Mouse (Mus musculus) heart, embryonic 15.5 days (tissue): ENCODE results near the gene Agmat. TPM values are rescaled to one million over a fixed set of nuclear protein-coding genes. Genes with fewer than 3 reads are reported as not detected.
A peak's percentile ranks its signal among the peaks of the same experiment; 100 is the strongest.

Experiments used
- ATAC-seq: fragments of 200-750 bp; cut with Nextera tagmentation; replicated peaks from 2 replicates; pipeline ENCODE4 v1.8.0; 2017; ENCODE audit warnings: low read depth, moderate TSS enrichment; ENCODE audit not compliant: insufficient number of reproducible peaks, insufficient read depth, low FRiP score
- H3K27ac ChIP-seq: fragments of 300-500 bp; sonication (generic); 2 replicates; pipeline ENCODE4 v1.5.1; 2015; ENCODE audit warnings: mild to moderate bottlenecking, inconsistent platforms
- H3K27me3 ChIP-seq: fragments of 300-500 bp; sonication (generic); 2 replicates; pipeline ENCODE4 v1.6.1; 2015; ENCODE audit warnings: inconsistent platforms
- H3K36me3 ChIP-seq: fragments of 300-500 bp; sonication (generic); 2 replicates; pipeline ENCODE4 v1.6.1; 2015; ENCODE audit warnings: mild to moderate bottlenecking, inconsistent platforms
- H3K4me1 ChIP-seq: fragments of 300-500 bp; sonication (generic); replicated peaks from 2 replicates; pipeline ENCODE4 v1.6.1; 2015; ENCODE audit warnings: inconsistent platforms
- H3K4me2 ChIP-seq: fragments of 300-500 bp; sonication (generic); 2 replicates; pipeline ENCODE4 v1.6.1; 2015; ENCODE audit warnings: inconsistent platforms, mild to moderate bottlenecking, moderate library complexity
- H3K4me3 ChIP-seq: fragments of 300-500 bp; sonication (generic); 2 replicates; pipeline ENCODE4 v1.5.1; 2015; ENCODE audit warnings: mild to moderate bottlenecking, inconsistent platforms
- H3K9ac ChIP-seq: fragments of 300-500 bp; sonication (generic); 2 replicates; pipeline ENCODE4 v1.6.1; 2015; ENCODE audit warnings: mild to moderate bottlenecking, inconsistent platforms
- H3K9me3 ChIP-seq: fragments of 300-500 bp; sonication (generic); replicated peaks from 2 replicates; pipeline ENCODE4 v1.6.1; 2016; ENCODE audit warnings: inconsistent platforms
- WGBS: fragments of 180-500 bp; shearing (Covaris S2); methylation state at CpG from one replicate; pipeline ENCODE4 v1.1.7; 2015; ENCODE audit warnings: mixed read lengths; 5-methylcytosine and 5-hydroxymethylcytosine counted together
- polyA plus RNA-seq: library from polyadenylated mRNA; unstranded; fragments of >200 nt; fragmentation: Nextera tagmentation; extraction: Ambion mirVana; gene quantifications from 2 replicates; pipeline ENCODE4 v1.2.1, GENCODE M21; 2015

Gene Agmat
- polyA plus RNA-seq, 1 experiment from 2014 or later = 0.57 TPM

DNA sequence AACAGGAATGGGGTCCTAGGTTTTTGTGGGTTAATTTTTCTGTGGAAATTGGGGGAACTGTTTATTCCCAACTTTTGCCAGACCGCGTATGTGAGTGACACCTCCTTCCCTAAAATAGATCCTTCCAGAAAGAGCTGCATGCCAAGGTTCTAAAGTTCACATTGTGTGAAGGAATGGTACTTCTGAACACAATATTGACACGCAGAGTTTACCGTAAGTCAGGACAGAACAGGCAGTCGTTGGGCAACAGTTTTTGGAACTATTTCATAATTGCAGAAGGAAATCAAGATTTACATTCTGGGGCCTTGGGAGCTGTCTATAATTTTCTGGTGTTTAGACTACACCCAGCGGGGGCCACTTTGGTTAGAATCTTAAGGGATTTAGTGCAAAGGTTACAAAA is 24.5 kb upstream of the Agmat start:
- peak overlapping the region; percentile 94 for H3K4me3 ChIP-seq
- peak overlapping the region; percentile 97 for H3K9ac ChIP-seq
- peak overlapping the region; percentile 65 for H3K4me2 ChIP-seq
- WGBS = 39% methylated on average over 6 of the region's 6 CpGs
- H3K4me1 ChIP-seq = peaks cover 35% of the 10 kb centered on the region
- H3K27ac ChIP-seq = peak overlapping the region; percentile 98
- H3K27me3 ChIP-seq = no peaks in the 10 kb centered on the region
- no peak for ATAC-seq
- peaks cover 9% of the 10 kb centered on the region; the same call in 1 of the 2 replicates for H3K36me3 ChIP-seq
- no peaks in the 10 kb centered on the region for H3K9me3 ChIP-seq

DNA sequence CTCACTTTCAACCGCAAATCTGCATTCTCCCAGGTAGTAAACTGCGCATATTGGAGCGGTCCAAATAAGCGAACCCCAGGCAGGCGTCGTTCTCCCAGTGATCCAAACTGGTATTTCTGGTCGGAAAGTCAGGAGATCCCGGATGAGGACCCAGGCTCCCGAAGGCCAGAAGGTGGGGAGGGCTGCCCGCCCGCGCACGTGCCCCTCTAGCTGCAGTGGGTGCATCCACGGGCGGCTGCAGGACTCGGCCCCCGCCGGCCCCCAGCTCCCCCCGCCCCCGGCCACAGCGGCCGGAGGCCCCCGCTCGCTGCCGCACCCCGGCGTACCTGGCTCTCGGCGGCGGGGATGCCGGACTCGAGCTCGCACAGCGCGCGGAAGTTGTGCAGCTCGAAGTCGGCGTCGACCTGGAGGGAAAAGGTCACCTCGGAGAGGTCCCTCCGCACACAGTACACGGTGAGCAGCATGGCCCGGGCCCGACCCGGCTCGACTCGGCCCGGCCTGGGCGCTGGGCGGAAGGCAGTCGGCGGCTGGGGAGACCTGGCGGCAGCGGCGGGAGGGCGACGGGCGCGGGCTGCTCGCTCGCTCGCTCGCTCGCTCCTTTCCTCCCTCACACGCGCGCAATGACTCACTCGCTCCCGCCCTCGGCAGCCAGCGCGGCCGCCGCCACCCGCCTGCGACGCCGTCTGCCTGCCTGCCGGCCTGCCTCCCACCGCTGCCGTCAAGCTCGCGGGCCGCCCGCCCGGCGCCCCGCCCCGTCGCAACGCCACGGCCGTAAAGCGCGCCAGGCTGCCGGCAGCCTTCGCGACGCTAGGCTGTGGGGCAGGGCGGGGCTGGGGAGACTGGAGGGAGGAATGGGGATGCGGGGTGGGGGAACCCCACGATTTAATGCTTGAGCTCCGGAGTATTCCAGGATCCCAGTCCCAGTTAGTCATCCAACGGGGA is 23.5 kb upstream of the Agmat start, which contains the start of gene Ddi2:
Gene Ddi2 (minus strand): TSS at position 689 of the 942 bp plus-strand sequence.
- Histone ChIP-seq H3K9ac (peak within 1 kb of the TSS; percentile 97), H3K27me3 (no peaks in the 10 kb centered on the region)
- WGBS = under 1% methylated on average over 90 of the region's 105 CpGs

DNA sequence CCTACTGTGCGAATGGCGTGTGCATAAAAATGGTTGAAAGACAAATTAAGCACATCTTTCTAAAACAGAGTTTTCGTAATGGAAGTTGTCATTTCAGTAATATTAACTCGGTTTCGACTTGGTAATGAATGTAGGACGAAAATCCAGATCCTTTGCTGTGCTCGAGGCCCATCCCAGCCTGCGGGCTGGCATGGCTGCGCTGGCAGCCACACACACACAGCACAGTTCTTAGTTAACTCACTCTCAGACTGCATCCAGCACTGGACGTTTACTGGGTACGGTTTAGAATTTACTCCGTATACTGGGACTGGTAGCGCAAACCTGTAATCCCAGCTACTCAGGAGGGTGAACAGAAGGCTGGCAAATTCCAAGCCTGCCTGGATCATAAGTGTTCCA is 22.8 kb upstream of the Agmat start:
- Histone ChIP-seq H3K4me3 (peak overlapping the region; percentile 94), H3K27me3 (no peaks in the 10 kb centered on the region), H3K9me3 (no peaks in the 10 kb centered on the region), H3K4me2 (peak overlapping the region; percentile 65), H3K36me3 (peaks cover 9% of the 10 kb centered on the region; the same call in 1 of the 2 replicates), H3K4me1 (peaks cover 35% of the 10 kb centered on the region), H3K9ac (peak overlapping the region; percentile 97), H3K27ac (peak overlapping the region; percentile 98)
- peak; percentile 40; the same call in 1 of the 2 replicates for ATAC-seq
- WGBS = 8% methylated on average over 13 of the region's 13 CpGs

More for the DNA sequence above, 23.5 kb upstream of the Agmat start, which contains the start of gene Ddi2:
- peak; percentile 87 for ATAC-seq
- H3K4me2 ChIP-seq = peak within 1 kb of the TSS; percentile 65
- H3K36me3 ChIP-seq = peaks cover 9% of the 10 kb centered on the region; the same call in 1 of the 2 replicates
- H3K4me3 ChIP-seq = peak within 1 kb of the TSS; percentile 94
- peaks cover 35% of the 10 kb centered on the region for H3K4me1 ChIP-seq
- peak within 1 kb of the TSS; percentile 98 for H3K27ac ChIP-seq
- H3K9me3 ChIP-seq = no peaks in the 10 kb centered on the region

DNA sequence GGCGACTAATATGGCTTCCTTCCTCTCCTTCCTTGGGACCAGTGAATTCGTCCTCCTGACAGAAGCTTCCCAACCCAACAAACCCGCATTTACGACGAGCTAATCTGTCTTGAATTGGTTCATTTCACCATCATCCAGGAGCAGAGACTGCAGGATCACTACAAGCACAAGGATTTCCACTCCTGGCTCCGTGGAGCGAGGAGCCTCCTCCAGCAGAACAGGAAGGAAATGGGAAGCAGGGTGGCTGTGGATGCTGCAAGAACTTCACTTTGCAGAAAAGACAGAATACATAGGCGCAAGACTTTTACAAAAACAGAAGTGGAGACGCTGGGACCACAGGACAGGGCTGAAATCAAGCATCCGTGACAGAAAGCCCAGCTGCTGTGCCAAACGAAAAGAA is 21.9 kb upstream of the Agmat start:
- Histone ChIP-seq H3K36me3 (peaks cover 9% of the 10 kb centered on the region; the same call in 1 of the 2 replicates), H3K4me2 (0 out of 2 replicates have a peak overlapping the region, but pooled peaks have one; percentile 14), H3K27me3 (no peaks in the 10 kb centered on the region), H3K9ac (no peak overlapping the region), H3K9me3 (no peaks in the 10 kb centered on the region), H3K27ac (no peak overlapping the region), H3K4me3 (no peak overlapping the region), H3K4me1 (peaks cover 29% of the 10 kb centered on the region)
- ATAC-seq = no peak
- WGBS = 61% methylated on average over 11 of the region's 11 CpGs

DNA sequence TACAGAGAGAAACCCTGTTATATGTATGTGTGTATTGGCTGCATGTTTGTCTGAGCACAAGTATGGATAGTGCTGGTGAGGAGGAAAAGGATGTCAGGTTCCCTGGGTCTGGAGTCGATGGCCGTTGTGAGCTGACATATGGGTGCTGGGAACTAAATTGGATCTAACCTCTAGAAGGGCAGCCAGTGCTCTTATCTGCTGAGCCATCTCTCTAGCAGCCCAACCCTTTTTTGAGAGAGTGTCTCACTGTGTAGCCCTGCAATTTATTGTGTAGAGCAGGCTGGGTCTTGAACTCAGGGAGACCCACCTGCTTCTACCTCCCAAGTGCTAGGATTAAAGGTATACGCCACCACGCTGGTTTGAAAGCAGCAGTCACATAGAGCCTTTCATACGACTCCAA is 21.2 kb upstream of the Agmat start:
- Histone ChIP-seq H3K4me3 (no peak overlapping the region), H3K27ac (no peak overlapping the region), H3K4me2 (no peak overlapping the region), H3K36me3 (peaks cover 4% of the 10 kb centered on the region; the same call in 1 of the 2 replicates), H3K9me3 (no peaks in the 10 kb centered on the region), H3K4me1 (peaks cover 24% of the 10 kb centered on the region), H3K27me3 (no peaks in the 10 kb centered on the region), H3K9ac (no peak overlapping the region)
- WGBS = 73% methylated on average over 5 of the region's 5 CpGs
- ATAC-seq = no peak

DNA sequence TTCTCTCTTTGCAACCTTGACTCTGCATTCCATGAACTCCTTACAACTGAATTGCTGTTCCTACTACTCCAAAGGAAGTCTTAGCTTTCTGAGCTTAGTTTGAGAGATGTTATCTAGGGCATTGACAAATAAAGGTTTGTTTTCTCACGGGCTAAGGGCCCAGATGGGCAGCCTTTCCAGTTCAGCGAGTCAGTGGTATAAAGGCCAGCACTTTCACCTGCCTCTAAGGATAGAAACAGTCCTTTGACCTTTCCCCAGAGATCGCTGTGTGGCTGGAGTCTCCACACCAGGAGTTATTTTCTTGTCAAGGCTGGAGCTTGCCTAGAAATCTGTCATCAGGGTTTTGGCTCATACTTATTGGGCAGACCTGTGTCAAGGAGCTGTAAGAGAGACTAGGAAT is 20.7 kb upstream of the Agmat start:
- no peak for ATAC-seq
- H3K4me2 ChIP-seq = no peak overlapping the region
- H3K9ac ChIP-seq = no peak overlapping the region

DNA sequence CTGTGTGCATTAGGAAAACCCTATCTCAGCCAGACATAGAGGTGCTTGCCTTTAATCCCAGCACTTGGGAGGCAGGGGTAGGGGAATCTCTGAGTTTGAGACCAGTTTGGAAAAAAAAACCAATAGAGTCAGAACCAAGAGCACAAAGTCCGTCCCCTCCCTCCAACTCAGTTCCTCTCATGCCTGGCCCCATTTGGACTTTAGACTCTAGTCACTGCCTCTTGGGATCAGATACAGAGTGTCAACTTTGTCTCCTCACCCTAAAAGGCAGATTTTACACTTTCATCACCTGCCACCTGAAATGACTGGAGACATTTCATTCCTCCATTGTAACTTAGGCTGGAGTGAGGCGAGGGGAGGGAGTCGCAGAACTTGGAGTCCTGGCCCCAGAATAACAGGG is 17.2 kb upstream of the Agmat start:
- Histone ChIP-seq H3K36me3 (no peaks in the 10 kb centered on the region), H3K4me1 (no peaks in the 10 kb centered on the region)

More for the DNA sequence above, 20.7 kb upstream of the Agmat start:
- Histone ChIP-seq H3K4me3 (no peak overlapping the region), H3K36me3 (no peaks in the 10 kb centered on the region), H3K27me3 (no peaks in the 10 kb centered on the region), H3K9me3 (no peaks in the 10 kb centered on the region), H3K27ac (no peak overlapping the region), H3K4me1 (peaks cover 20% of the 10 kb centered on the region)
- 43% methylated on average over 3 of the region's 3 CpGs for WGBS

DNA sequence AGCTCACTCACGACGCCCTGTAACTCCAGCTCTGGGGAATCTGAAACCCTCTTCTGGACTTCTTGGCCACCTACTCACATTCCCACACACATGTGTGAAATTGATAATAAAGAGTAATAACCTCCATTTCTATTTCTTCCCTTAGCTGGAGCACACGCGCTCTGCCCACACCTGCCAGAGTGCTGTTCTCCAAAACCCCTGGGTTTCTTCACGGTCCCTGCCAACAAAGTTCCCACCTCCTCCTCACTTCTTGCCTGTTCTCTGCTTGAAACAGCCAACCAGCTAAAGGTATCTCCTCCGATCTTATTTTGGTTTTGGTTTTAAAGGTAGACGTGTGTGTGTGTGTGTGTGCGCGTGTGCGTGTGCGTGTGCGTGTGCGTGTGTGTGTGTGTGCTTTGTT is 16.1 kb upstream of the Agmat start:
- Histone ChIP-seq H3K27me3 (no peaks in the 10 kb centered on the region), H3K27ac (no peak overlapping the region), H3K4me2 (no peak overlapping the region), H3K4me3 (no peak overlapping the region), H3K36me3 (no peaks in the 10 kb centered on the region), H3K9ac (no peak overlapping the region), H3K9me3 (no peaks in the 10 kb centered on the region), H3K4me1 (peaks cover 7% of the 10 kb centered on the region)
- no peak for ATAC-seq
- 74% methylated on average over 13 of the region's 13 CpGs for WGBS

More for the DNA sequence above, 17.2 kb upstream of the Agmat start:
- Histone ChIP-seq H3K27ac (no peak overlapping the region), H3K27me3 (no peaks in the 10 kb centered on the region), H3K9ac (no peak overlapping the region), H3K9me3 (no peaks in the 10 kb centered on the region), H3K4me2 (no peak overlapping the region), H3K4me3 (no peak overlapping the region)
- 77% methylated on average over 3 of the region's 3 CpGs for WGBS
- ATAC-seq = no peak

DNA sequence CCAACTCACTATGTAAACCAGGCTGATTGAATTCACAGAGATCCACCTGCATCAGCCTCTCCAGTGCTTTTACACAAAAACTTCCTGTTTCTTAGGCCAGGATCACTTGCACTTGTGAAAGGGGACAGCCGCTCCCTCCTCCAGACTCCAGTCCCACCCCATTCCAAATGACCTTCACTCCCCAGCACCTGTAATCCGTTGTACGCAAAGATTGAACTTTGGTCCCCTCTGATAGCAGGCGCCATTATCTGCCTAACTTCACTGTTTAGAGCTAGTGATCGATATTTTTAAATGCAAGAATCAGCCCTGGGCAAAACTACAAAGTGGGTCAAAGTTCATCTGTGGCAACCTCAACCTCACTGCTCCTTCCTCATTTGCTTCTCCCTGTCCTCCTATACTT is 14.7 kb upstream of the Agmat start:
- Histone ChIP-seq H3K9ac (no peak overlapping the region), H3K36me3 (no peaks in the 10 kb centered on the region), H3K27me3 (no peaks in the 10 kb centered on the region), H3K4me3 (no peak overlapping the region), H3K27ac (no peak overlapping the region), H3K4me2 (no peak overlapping the region), H3K9me3 (no peaks in the 10 kb centered on the region), H3K4me1 (peaks cover 7% of the 10 kb centered on the region)
- ATAC-seq = no peak
- WGBS = 69% methylated on average over 5 of the region's 5 CpGs

DNA sequence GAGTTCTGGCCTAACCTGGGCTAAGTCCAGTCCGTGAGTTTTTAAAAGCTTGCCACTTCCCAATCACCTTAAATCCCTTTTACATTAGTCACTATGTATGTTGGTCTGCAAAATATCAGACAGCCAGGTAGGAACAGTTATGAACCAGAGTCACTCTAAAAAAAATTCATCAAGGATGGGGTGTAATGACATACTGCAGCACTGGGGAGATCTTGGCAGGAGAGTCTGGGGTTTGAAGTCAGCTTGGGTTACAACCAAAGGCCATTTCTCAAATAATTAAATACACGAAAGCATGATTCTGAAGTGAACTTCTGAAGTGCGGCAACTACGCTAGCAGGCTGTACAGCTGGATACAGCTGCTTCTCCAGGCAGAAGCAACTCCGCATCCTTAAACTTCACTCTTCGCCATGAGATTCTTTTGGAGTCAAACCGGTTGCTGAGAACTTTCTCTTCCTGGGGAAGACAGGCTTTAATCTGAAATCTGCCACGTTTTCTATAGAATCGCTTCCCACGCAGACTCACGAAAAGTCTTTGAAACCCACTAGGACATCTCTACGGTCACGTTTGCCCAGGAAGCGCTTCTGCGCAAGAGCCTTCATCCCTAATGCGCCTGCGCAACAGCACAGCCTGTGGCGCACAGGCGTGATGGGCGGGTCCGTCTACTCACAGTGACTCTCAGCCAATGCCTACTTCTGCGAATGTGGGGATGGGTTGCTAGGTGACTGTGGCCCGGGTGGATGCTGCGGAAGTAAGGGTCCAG is 11.8 kb upstream of the Agmat start:
- 7% methylated on average over 24 of the region's 24 CpGs for WGBS
- ATAC-seq = peak; percentile 94

DNA sequence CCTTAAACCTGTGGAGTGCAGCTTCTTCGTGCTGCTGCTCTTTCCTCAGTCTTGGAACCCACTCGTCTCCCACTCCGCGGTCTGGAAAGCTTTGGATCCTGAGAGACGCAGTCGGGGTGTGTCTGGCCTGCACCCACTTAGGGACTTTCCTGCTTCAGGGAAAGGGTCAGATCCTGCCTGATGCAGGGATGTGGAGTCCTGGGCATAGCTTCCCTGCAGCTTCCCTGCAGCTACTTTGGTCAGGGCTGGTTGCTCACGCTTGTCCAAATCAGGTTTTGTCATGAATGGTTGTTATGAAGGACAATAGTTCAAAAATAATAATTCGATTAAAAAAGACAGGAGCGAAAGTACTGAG is 11.3 kb upstream of the Agmat start:
- Histone ChIP-seq H3K4me1 (peaks cover 7% of the 10 kb centered on the region), H3K4me2 (peak overlapping the region; percentile 67), H3K36me3 (no peaks in the 10 kb centered on the region), H3K9ac (no peak overlapping the region), H3K9me3 (no peaks in the 10 kb centered on the region), H3K4me3 (peak overlapping the region; percentile 48), H3K27ac (no peak overlapping the region; the same call in 1 of the 2 replicates), H3K27me3 (no peaks in the 10 kb centered on the region)
- ATAC-seq = no peak
- 28% methylated on average over 9 of the region's 9 CpGs for WGBS

More for the DNA sequence above, 11.8 kb upstream of the Agmat start:
- peaks cover 7% of the 10 kb centered on the region for H3K4me1 ChIP-seq
- peak overlapping the region; percentile 68 for H3K27ac ChIP-seq
- H3K36me3 ChIP-seq = no peaks in the 10 kb centered on the region
- peak overlapping the region; percentile 67 for H3K4me2 ChIP-seq
- no peaks in the 10 kb centered on the region for H3K9me3 ChIP-seq
- peak overlapping the region; percentile 48 for H3K4me3 ChIP-seq
- H3K27me3 ChIP-seq = no peaks in the 10 kb centered on the region
- H3K9ac ChIP-seq = peak overlapping the region; percentile 29; the same call in 1 of the 2 replicates
